ENCODE assay signal across 8 mouse cellular contexts in the genomic region with DNA sequence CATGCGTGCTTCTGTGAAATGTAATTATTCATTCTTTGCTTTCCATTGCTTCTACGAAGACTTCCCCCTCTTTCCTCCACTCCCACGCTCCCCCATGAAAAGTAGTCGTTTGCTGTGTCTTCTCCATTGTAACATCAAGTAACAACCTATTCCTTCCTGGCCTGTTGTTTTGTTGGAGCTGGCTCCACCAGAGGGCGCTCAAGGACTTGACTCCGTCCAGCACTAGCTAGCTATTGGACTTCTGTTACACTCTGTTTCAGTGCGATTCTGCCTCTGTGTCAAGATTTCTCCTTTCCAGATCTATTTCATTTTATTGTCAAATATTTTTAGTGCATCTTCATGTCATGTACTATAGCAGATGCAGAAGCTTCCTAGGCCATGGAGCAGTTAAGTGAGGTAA. TPM values are rescaled to one million over a fixed set of nuclear protein-coding genes. Genes with fewer than 3 reads are reported as not detected.
DNase-seq lines count a peak whose midpoint lies in the region; TF ChIP-seq lines count a peak whose summit lies in the region.

No protein-coding gene starts in this region.

- no peaks in the 10 kb centered on the region; the same call in 1 of the 2 replicates for H3K4me1 ChIP-seq in cortical plate, adult 2 months (ENCODE audit: control insufficient read depth, insufficient read depth, low read length)

- no peak overlapping the region for H3K27ac ChIP-seq in cortical plate, adult 2 months (ENCODE audit: insufficient read depth, low read length)

- no peak for TF ChIP-seq POLR2A in cortical plate, adult 2 months (IDR thresholded peaks at IDR 0.05; ENCODE audit: extremely low read depth, insufficient read depth, low read length)

- no peak overlapping the region for H3K4me3 ChIP-seq in cortical plate, adult 2 months (ENCODE audit: insufficient read depth, low read length)

- DNase-seq in CD8-positive naive resting alpha-beta T cell, adult 2 months (ENCODE audit: low read depth in 2 of 2, low spot score in 2 of 2): peak; percentile 36 to 63
- DNase-seq in adrenal gland, adult 2 months: peak; percentile 68
- peak; percentile 67 to 73 for DNase-seq in gastrocnemius, postnatal 4 days (ENCODE audit: low spot score in 2 of 2)
- DNase-seq in layer of hippocampus, adult 8-10 months (ENCODE audit: low spot score in 2 of 2): peak; percentile 68 to 86
- DNase-seq in lung, postnatal 25 days (ENCODE audit: low spot score): peak; percentile 66
- peak; percentile 82 to 86 for DNase-seq in right cerebral cortex, adult 2 months (ENCODE audit: low spot score in 2 of 2)
- peak; percentile 52 for DNase-seq in urinary bladder, adult 2 months (ENCODE audit: low spot score)

- peak; percentile 73 for TF ChIP-seq CTCF in cortical plate, adult 2 months (IDR thresholded peaks at IDR 0.05; ENCODE audit: extremely low read depth, insufficient read depth, low read length)

RNA-seq across cellular contexts. Expression of a gene that starts 30.1 kb away (rescaled TPM):
- total RNA-seq in adrenal gland, adult 2 months (2021): 1 to 10 TPM; 3.3 to 6.6 TPM
- polyA plus RNA-seq in adrenal gland, adult 2 months (2012; rRNA removed): 0.34 and 0.40 TPM in 2 replicates
- polyA plus RNA-seq in cortical plate, adult 2 months (2012; rRNA removed): 20.6 and 26.2 TPM in 2 replicates
- total RNA-seq in gastrocnemius, postnatal 4 days (2021): under 1 TPM in 1 of 2 experiments, not detected in 1; 0.16 TPM
- 10 to 100 TPM; 47.1 to 54.1 (median 48.1) TPM for total RNA-seq in layer of hippocampus, adult 8-10 months (2022)
- polyA plus RNA-seq in urinary bladder, adult 2 months (2012; rRNA removed): 0.25 and 0.34 TPM in 2 replicates

Comparison
In these comparisons a context has a peak if more than half of its experiments do, and no peak if none do; other contexts are left out.
1. RNA of a gene that starts 30.1 kb away (total RNA-seq): 47.1 to 54.1 TPM in layer of hippocampus, adult 8-10 months; 3.3 to 6.6 TPM in adrenal gland, adult 2 months and 0.16 TPM in gastrocnemius, postnatal 4 days; every median in the first group is over 4 times any median in the second.
2. Peak in every context shown above with its lines, with median percentiles within 50 percentile points of each other: DNase-seq.